Mouse (Mus musculus) embryonic stem cell, embryonic (primary cell): ENCODE measurements at regions not wholly inside any gene's neighbourhood (a gene's known extent, or its start where the extent isn't known, plus 50 kb on each side); places are given as distances from the start of the nearest gene placed in this dataset.

Experiments
- CTCF ChIA-PET, 4 experiments: fragments of 300-600 bp in 2 of 4; fragments of 350-600 bp in 2 of 4; sonication (Branson Sonifier 250); formaldehyde crosslinking; loops; one replicate each; lab custom pipeline; 2022; ENCODE audit warnings: inconsistent platforms in 2 of 4; lab: Charles Lee
- POLR2A ChIA-PET, 4 experiments: fragments of 300-600 bp in 2 of 4; fragments of 350-600 bp in 2 of 4; sonication (Branson Sonifier 250); formaldehyde crosslinking; loops; one replicate each; lab custom pipeline; 2022; ENCODE audit warnings: antibody characterized with exemption in 4 of 4, inconsistent platforms in 1 of 4; lab: Charles Lee

- ChIA-PET POLR2A (no interaction called here), CTCF (no interaction called here)
These were observed 189.0 kb downstream of the Ttll7 start for GRCm38 (mm10) chr3:147041201-147041600.

GRCm38 (mm10) chr3:147042911-147043310 is 190.7 kb downstream of the Ttll7 start:
- CTCF ChIA-PET: no interaction called here
- POLR2A ChIA-PET: no interaction called here

GRCm38 (mm10) chr3:147046634-147047033 is 194.5 kb downstream of the Ttll7 start:
- ChIA-PET CTCF (no interaction called here), POLR2A (no interaction called here)

- POLR2A ChIA-PET: interaction anchor here in 1 of 4 experiments (0.5 kb wide), 1 partner anchor 102 kb away, joined by 3 read pairs; no protein-coding TSS in a partner anchor
These were observed 202.1 kb downstream of the Ttll7 start for GRCm38 (mm10) chr3:147054157-147054838.

GRCm38 (mm10) chr3:147057874-147058273 is 205.7 kb downstream of the Ttll7 start:
- CTCF ChIA-PET: no interaction called here
- POLR2A ChIA-PET: no interaction called here

More at GRCm38 (mm10) chr3:147054157-147054838, 202.1 kb downstream of the Ttll7 start:
- CTCF ChIA-PET: no interaction called here

GRCm38 (mm10) chr3:147060659-147061058 is 208.5 kb downstream of the Ttll7 start:
- CTCF ChIA-PET: no interaction called here
- POLR2A ChIA-PET: no interaction called here

- CTCF ChIA-PET: no interaction called here
- POLR2A ChIA-PET: interaction anchor here in 1 of 4 experiments (0.7 to 1.2 kb wide), 2 partner anchors 23 to 112 kb away, joined by 3 read pairs; no protein-coding TSS in a partner anchor
These were observed 210.3 kb downstream of the Ttll7 start for GRCm38 (mm10) chr3:147062451-147062850.

- CTCF ChIA-PET: no interaction called here
- POLR2A ChIA-PET: no interaction called here
These were observed 211.6 kb downstream of the Ttll7 start for GRCm38 (mm10) chr3:147063578-147064442.

- ChIA-PET CTCF (interaction anchor here in 1 of 4 experiments (0.5 to 0.6 kb wide), 2 partner anchors 222 to 337 kb away, joined by 3 read pairs; no protein-coding TSS in a partner anchor), POLR2A (interaction anchor here in 1 of 4 experiments (0.6 kb wide), 1 partner anchor 672 kb away, joined by 3 read pairs; no protein-coding TSS in a partner anchor)
These were observed 212.3 kb downstream of the Ttll7 start for GRCm38 (mm10) chr3:147064443-147064868.

- CTCF ChIA-PET: no interaction called here
- POLR2A ChIA-PET: no interaction called here
These were observed 218.8 kb downstream of the Ttll7 start for GRCm38 (mm10) chr3:147070972-147071371.

- CTCF ChIA-PET: no interaction called here
- POLR2A ChIA-PET: no interaction called here
These were observed 228.0 kb downstream of the Ttll7 start for GRCm38 (mm10) chr3:147080197-147080596.

GRCm38 (mm10) chr3:147080768-147081448 is 228.7 kb downstream of the Ttll7 start:
- CTCF ChIA-PET: no interaction called here

GRCm38 (mm10) chr3:147081763-147082162 is 229.6 kb downstream of the Ttll7 start:
- ChIA-PET POLR2A (no interaction called here), CTCF (no interaction called here)

More at GRCm38 (mm10) chr3:147080768-147081448, 228.7 kb downstream of the Ttll7 start:
- POLR2A ChIA-PET: no interaction called here

- ChIA-PET POLR2A (no interaction called here), CTCF (interaction anchor here in 1 of 4 experiments (0.8 kb wide), 1 partner anchor 23 kb away, joined by 4 read pairs; no protein-coding TSS in a partner anchor)
These were observed 230.2 kb downstream of the Ttll7 start for GRCm38 (mm10) chr3:147082255-147082943.

GRCm38 (mm10) chr3:147083374-147083773 is 231.2 kb downstream of the Ttll7 start:
- POLR2A ChIA-PET: no interaction called here
- CTCF ChIA-PET: no interaction called here

- POLR2A ChIA-PET: interaction anchor here in 1 of 4 experiments (0.6 kb wide), 1 partner anchor 747 kb away, joined by 4 read pairs; no protein-coding TSS in a partner anchor
These were observed 231.7 kb downstream of the Ttll7 start for GRCm38 (mm10) chr3:147083823-147084222.

GRCm38 (mm10) chr3:147084624-147085189 is 232.5 kb downstream of the Ttll7 start:
- ChIA-PET POLR2A (interaction anchor here in 1 of 4 experiments (0.6 kb wide), 1 partner anchor 746 kb away, joined by 4 read pairs; no protein-coding TSS in a partner anchor), CTCF (no interaction called here)

More at GRCm38 (mm10) chr3:147083823-147084222, 231.7 kb downstream of the Ttll7 start:
- CTCF ChIA-PET: no interaction called here

GRCm38 (mm10) chr3:147088171-147088570 is 236.0 kb downstream of the Ttll7 start:
- CTCF ChIA-PET: no interaction called here
- POLR2A ChIA-PET: no interaction called here
